Mouse (Mus musculus): ENCODE measurements around the gene Scube2. TPM values are rescaled to one million over a fixed set of nuclear protein-coding genes. Genes with fewer than 3 reads are reported as not detected.

The Scube2 gene
- total RNA-seq, 2 experiments from 2014 or later: 1.3 to 1.4 TPM

DNA sequence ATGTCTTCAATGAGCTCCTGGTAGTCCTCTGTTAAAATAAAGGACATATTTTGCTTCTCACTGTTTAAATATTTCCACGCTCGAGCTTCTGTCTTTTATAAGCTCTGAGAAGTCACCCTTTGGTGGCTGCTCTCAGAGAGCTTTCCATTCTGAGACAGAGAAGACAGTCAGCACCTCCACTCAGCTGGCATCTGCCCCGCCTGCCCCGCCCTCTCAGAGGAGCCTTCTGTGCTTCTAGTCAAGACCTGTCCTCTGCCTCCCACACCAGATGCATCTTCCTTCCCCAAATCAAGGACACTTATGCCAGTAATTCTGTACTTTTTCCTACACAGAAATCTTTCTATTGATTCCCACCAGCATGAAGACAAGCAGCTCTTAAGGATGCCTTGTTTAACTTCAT, 64.9 kb downstream of the Scube2 start:
- peak; percentile 18 to 37 for DNase-seq (ENCODE audit: low spot score in 2 of 2)

DNA sequence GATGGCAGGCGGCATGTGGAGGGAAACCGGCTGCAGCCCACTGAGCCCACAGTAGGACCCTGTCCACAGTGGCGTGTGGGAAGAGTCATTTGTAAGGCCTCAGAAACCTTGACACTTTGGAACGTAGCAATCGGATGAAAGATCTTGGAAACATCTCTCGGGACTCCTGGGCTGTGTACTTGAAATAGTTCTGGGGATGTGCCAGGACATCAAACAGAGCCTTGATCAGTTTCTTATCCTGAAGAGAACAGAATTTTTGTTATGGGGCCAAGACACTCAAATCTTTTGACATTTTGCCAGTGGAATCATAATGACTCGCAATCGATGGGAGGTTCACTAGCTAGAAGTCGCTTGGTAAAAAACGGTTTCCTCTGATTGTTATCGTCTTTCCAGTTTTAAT, 66.3 kb downstream of the Scube2 start:
- no peak for DNase-seq (ENCODE audit: low spot score in 2 of 2)

DNA sequence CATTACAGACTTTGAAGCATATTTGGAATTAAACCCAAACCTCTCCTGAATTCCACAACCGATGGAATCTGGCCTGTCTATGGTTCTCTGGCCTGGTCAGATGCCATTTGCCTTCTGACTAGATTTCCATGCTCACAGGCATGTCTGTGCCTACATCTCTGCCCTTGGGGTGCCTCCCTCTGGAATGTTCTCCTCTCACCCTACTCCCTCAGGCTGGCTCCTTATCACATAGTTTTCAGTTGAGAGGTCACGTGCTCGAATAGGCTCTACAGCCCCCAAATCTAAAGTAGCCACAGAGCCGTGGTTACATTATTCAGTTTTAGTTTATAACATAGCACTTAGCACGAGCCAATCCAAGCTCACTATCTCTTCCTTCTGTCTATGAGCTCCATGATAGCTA, 69.9 kb downstream of the Scube2 start:
- no peak for DNase-seq (ENCODE audit: low spot score in 2 of 2)

DNA sequence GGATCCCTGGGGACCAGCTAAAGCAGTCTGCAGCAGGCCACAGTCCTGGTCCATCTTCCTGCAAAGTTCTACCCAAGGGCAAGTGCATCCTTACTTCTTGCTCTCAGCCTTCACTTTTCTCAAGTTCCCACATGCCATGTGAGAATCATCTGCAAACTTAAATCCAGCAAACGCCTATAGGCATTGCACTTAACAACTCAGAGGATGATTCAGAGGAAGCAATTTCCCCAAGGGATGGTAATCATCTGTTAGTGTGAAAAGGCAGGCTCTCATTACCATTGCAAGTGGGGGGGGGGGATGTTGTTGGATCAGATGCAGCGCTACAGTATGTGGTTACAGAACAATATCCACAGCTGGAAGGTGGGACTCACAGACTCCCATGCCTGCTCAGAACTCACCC, 70.9 kb downstream of the Scube2 start:
- no peak for DNase-seq (ENCODE audit: low spot score in 2 of 2)

DNA sequence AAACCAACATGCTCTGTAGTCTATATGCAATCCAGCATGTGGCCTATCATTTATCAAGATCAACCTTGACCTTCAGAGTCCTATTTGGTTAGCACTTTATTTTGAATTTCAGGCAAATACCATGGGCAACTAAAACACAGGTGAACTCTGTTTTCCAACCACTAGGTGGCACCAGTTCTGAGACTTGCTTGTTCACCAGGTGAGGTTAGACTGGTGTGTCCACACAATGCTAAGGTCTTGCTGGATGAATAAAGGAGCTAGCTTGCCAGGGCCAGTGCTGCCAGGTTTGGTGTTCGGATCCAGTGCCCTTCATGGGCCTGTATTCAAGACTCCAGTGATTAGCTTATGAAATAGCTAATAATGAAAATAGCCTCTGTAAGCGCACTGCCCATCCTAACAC, 72.7 kb downstream of the Scube2 start:
- DNase-seq (ENCODE audit: low spot score in 2 of 2): peak in 1 of 2 experiments; percentile 67

DNA sequence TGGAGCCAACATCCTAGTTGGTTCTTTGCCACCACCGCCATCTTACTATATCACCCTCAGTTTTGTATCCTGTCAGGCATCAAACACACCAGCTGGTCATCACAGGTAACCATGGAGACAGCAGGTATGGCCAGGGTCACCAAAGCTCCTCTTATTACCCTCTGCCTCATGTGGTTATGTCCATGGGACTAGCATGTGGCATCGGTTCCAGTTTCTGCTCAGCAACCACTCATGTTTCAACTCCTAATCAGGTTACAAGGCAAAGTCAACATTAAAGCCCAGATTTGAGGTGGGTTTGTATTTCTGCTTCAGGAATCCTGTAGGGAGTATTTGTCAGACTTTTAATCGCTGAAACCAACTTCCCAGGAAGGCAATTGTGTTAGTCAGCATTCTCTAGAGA, 74.7 kb downstream of the Scube2 start:
- DNase-seq (ENCODE audit: low spot score in 2 of 2): no peak

DNA sequence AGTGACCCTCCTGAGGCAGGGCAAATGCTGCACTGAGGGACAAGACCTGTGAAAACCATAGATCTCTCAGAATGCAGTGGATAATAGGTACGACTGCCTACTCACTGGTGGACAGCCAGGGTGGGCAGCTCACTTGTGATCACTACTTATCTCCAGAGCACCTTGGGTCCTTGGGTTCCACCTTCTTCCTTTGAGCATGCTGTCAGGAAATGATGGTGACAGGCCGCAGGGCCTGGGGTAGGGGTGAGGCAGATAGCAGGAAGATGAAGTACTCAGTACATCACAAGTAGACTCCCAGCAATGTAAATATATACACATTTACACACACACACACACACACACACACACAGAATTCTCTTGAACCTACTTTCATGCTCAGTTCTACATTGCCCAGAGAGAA, 77.6 kb downstream of the Scube2 start:
- no peak for DNase-seq (ENCODE audit: low spot score in 2 of 2)

DNA sequence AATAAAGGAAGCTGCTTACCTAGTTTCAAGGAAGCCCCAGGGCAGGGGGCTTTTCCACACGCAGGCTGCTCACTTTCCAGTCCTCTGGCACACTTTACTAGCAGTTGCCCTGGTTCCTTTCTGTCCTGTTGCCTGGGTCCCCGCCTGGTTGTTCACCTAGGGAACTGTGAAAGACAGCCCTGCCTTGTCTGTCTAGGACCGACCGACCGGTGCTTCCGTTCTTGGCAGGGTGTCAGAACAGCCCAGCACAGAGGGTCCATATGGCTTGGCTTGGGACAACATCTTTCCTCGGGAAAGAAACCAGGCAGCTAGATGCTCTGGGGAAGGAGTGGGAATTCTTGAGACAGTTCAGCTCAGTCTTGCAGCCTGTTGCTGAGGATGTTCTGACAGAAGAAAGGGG, 82.2 kb downstream of the Scube2 start:
- no peak for DNase-seq (ENCODE audit: low spot score in 2 of 2)

DNA sequence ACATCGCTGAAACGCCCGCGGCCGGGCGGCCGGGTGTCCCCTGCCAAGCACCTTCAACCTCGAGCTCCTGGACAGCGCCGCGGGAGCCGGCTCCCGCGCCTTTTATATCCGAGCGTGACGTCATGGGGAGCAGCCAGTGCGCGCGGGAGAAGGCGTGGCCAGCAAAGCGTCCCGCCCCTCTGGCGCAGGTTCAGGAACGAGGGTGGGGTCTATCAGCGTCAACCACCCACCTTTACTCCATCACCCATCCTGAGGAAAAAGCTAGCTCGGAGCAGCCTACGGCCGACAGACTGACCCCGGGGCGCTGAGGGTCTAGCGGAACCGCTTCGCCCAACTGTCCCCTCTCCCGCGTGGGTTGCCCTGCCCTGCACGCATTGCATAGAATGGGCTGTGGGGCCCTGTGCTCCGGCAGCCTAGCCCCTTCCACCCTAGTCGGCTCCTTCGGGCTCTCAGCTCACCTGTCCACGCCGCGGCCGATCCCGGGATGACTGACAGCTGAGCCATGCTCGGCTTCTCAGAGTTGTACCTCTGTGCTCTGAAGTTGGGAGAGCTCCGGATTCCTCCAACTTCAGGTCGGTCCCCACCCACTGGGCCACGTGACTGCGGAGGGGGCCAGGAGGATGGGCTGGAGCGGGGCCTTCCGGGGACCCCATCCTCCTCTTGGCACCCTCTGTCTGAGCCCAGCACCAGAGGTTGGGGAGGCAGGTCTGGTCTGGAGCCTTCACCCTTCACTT, 83.8 kb downstream of the Scube2 start, which contains the start of gene Nrip3:
TSS of gene Nrip3 (minus strand) at position 556 of the 734 bp plus-strand sequence.
- DNase-seq (ENCODE audit: low spot score in 2 of 2): peak; percentile 62 to 79

DNA sequence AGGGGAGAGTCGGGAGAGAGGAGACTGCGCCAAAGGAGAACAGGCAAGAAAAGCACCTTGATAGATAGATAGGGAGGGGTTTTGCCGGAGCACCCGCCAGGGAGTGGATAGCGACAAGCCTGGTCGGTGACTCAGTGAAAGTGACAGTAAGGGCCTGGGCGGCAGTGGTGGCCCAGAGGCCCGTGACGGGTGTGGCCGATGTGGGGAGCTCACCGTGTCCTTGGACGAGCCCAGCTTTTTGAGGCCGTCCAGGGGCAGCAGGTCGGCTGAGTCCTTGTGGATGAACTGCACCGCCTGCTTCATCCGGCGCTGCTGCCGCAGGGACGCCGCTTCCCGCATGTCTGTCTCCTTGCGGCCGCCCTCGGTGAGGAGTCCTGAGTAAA, 84.4 kb downstream of the Scube2 start:
- DNase-seq (ENCODE audit: low spot score in 2 of 2): no peak

DNA sequence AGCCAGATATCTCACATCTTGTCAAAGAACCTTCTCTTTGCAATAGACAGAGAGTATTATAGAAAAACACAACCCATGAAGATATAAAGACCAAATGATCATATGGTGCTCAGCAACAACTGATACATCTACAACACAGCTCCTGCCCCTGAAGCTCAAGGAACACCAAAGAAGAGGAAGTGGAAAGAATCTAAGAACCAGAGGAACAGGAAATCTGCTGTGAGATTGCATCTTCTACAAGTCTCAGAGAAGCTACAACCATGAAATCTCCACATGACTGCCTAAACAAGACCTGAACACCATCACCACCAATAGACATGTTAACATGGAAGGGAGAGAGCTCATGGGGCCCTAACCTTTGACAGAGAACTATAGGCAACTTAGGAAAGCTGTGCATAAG, 93.2 kb downstream of the Scube2 start:
- DNase-seq (ENCODE audit: low spot score in 2 of 2): no peak

DNA sequence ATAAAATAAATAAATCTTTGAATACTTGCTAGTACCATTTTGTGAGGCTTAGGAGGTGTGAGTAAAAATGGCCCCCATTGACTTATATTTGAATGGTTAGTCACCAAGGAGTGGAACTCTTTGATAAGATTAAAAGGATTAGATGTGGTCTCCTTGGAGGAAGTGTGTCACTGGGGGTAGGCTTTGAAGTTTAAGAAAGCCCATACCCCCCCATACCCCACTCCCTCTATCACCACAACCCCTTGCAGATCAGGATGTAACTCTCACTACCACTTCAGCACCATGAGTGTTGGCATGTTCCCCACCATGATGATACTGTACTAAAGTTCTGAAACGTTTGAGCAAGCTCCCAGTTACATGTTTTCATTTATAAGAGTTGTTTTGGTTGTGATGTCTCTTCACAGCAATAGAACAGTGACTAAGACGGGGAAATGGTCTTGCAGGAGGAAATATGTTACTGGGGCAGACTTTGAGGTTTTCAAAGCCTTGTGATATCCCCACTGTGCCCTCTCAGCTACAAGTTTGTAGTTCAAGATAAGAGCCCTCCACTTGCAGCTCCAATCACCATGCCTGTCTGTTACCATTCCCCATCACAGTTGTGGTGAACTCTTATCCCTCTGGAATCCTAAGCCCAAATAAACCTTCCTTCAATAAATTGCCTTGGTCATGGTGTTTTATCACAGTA, 96.6 kb downstream of the Scube2 start:
- no peak for DNase-seq (ENCODE audit: low spot score in 2 of 2)

DNA sequence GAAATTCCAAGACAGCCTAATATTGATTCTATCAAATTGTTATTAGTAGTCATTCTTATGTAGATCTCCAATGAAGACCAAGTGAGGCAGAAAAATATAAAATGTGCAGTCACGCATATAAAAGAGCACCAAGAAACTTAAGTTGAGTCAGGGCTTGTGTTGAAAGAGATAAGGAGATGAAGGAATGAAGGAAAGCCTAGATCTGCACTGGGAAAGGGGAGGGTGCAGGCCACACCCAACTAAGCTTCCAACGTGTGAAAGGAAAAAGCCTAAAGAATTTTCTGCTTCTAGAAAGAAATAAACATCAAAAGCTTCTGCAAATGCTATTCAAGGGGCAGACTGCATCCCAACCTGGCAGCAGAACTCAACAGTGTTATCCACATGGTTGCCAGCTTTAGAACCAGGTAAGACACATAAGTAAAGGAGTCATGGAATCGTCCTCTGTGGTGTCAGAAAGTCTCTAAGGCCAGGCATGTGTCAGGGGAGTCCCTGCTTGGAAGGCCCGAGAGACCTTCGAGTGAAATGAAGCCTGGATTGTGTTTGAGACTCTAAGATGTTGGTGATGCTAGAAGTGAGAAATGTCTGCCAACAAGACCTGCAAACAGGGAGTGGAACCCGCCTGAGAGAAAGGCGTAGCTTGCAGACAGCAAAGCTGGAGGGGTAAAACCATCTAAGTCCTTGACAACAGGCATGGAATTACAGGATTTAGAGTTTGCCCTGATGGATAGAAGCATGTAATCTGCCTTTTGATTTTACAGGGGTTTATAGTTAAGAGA, 97.7 kb downstream of the Scube2 start:
- DNase-seq (ENCODE audit: low spot score in 2 of 2): no peak

DNA sequence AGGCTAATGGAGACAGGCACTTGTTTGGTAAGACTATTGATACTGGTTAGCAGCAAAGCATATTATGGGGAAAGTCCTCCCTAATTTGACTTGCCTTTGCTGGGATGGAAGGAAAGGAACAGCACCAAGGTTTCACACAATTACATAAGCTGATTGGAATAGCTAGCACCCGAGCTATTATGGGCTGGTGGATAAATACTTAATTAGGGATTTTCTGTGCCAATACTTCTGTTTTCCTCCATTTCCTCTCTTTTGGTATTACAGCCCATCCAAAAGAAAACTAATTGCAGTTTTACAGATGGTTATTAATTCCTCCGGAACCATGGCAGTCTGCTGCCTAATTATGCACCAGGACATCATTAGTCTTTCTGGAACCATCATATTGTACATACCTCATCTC, 101.5 kb downstream of the Scube2 start:
- peak in 1 of 2 experiments; percentile 51 for DNase-seq (ENCODE audit: low spot score in 2 of 2)

DNA sequence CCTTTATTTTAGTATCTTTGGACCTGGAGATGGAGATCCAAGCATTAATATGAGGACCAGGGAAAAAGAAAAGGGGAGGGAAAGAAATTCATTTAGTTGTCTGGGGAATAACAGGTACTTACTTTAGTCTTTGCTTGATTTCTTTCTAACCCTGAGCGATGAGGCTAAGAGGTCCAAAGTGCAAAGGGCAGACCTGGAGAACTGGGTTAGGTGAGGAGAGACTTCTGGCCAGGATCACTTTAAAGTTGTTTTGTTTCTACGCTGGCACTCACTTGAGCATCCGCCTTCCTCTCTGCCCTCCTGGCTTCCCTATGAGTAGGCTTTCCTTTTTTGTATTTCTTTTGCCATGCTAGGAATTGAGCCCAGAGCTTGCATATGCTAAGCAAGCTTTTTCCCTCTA, 109.2 kb downstream of the Scube2 start:
- DNase-seq (ENCODE audit: low spot score in 2 of 2): no peak

DNA sequence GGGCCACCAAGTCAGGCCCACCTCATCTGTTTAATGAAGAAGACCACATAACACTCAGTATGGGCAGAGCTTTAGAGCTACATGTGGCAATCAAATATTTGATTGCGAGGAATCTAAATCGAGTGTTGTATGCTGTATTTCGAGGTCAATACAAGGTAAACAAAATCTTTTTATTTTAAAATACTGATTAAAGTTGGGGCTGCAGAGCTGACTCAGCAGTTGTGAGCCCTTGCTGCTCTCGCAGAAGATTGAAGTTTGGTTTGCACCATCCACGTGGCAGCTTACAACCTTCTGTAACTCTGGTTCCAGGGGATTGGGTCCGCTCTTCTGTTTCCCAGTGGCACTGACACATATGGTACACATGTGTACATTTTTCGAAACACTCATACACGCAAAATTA, 111.4 kb downstream of the Scube2 start:
- no peak for DNase-seq (ENCODE audit: low spot score in 2 of 2)

DNA sequence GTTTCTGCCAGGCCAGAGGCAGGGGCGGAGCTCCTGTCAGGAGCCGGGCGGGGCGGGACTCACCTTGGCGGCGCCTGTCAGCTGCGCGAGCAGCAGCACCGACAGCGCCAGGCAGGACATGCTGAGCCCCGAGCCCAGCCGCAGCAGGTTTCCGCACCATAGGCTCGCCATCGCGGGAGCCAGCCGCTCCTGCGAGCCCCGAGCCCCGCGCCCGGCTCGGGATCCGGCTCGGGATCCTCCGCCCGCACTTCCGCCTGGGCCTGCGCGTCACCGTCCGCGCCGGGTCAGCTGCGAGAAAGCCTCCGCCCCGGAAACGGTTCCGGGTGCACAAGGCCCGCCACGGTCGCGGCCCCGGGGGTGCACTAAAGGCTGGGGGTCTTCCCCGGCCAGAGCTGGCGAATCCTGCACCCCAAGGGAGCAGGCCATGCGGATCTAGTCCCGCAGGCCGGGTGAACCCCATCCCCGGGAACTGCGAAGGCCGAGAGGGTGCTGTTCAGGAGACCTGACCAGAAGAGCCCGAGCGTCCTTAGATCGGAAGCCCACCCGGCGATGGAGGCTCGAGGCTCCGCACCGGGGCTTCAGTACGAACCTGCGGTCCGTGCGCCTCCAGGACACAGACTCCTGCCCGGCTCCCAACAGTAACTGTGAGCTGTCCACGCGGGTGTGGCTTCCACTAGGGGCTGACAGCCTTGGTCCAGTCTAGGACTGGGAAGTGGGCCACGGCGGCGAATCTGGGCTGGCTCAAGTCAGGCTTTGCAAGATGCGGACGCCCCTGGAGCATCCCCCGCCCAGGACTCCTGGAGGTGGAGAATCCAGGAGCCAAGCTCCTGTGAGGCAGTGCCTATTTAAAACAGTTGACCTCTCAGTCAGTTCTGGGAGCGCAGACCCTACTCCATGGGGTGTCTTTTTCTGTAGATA, 113.2 kb downstream of the Scube2 start, which contains the start of gene Tmem9b:
TSS of gene Tmem9b (minus strand) at position 868 of the 918 bp plus-strand sequence.
- peak; percentile 77 to 85 for DNase-seq (ENCODE audit: low spot score in 2 of 2)

DNA sequence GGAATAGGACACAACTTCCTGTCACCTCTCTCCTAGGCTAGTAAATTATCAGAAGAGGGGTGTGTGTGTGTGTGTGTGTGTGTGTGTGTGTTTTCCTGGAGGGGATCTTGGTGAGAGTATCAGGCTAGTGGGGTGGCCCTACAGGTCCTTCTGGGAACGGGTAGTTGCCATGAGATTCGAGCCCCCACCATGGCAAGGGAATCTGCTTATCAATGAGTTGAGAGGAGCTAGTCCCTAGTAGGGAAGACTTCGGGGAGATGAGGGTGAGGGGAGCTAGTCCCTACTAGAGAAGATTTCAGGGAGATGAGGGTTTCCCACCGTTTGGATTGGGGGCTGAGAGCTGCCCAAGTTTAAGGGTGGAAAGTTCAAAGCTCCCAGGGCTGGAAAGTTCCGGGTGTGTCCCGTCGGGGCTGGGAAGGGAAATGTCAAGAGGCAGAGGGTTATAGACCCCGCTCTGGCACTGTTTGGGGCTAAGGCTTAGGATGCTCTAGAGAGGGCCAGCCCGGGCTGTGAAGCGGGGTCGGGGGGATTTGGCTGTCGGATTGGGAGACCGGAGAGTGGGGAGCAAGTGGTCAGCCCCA, 114.0 kb downstream of the Scube2 start:
- no peak for DNase-seq (ENCODE audit: low spot score in 2 of 2)

All from layer of hippocampus, adult 18-20 months (tissue).